ENCODE assay signal across 7 mouse cellular contexts in genomic region chr2:170837824-170838557, GRCm38 (mm10).
DNase-seq lines count a peak whose midpoint lies in the region.

No protein-coding gene starts in this region.

- no peaks in the 10 kb centered on the region for H3K36me3 ChIP-seq in embryonic facial prominence, embryonic 10.5 days (replicated peaks)

- WGBS in embryonic facial prominence, embryonic 10.5 days: 28% methylated on average over 12 of the region's 12 CpGs

- H3K4me3 ChIP-seq in embryonic facial prominence, embryonic 10.5 days: no peak overlapping the region

- no peaks in the 10 kb centered on the region for H3K9me3 ChIP-seq in embryonic facial prominence, embryonic 10.5 days

- peaks cover 27% of the 10 kb centered on the region for H3K4me1 ChIP-seq in embryonic facial prominence, embryonic 10.5 days

- H3K27ac ChIP-seq in embryonic facial prominence, embryonic 10.5 days (replicated peaks): peak overlapping the region; percentile 48; the same call in 1 of the 2 replicates

- no peaks in the 10 kb centered on the region for H3K27me3 ChIP-seq in embryonic facial prominence, embryonic 10.5 days (replicated peaks; ENCODE audit: low read depth, poor library complexity, severe bottlenecking)

- peak; percentile 47 for DNase-seq in adrenal gland, adult 8-10 months
- peak; percentile 63 for DNase-seq in embryonic facial prominence, embryonic 10.5 days (ENCODE audit: low spot score)
- DNase-seq in kidney, adult 8-10 months: peak; percentile 8 to 43
- DNase-seq in lung, postnatal 4 days: peak; percentile 23 to 44
- no peak for DNase-seq in spleen, postnatal 4 days (ENCODE audit: low spot score in 2 of 2)
- DNase-seq in T-cell, adult 2 months (ENCODE audit: low spot score): no peak
- DNase-seq in layer of hippocampus, postnatal 36 days: no peak

Comparison
In these comparisons a context has a peak if more than half of its experiments do, and no peak if none do; other contexts are left out.
1. DNase-seq: peak in adrenal gland, adult 8-10 months (single experiment), embryonic facial prominence, embryonic 10.5 days (single experiment), kidney, adult 8-10 months (2 of 2) and lung, postnatal 4 days (2 of 2); none in spleen, postnatal 4 days (0 of 2), T-cell, adult 2 months (single experiment) and layer of hippocampus, postnatal 36 days (0 of 2).